Mouse (Mus musculus) midbrain, postnatal 0 days (tissue): ENCODE results near the gene Tmem86b. TPM values are rescaled to one million over a fixed set of nuclear protein-coding genes. Genes with fewer than 3 reads are reported as not detected.
A peak's percentile ranks its signal among the peaks of the same experiment; 100 is the strongest.

Source experiments
- ATAC-seq: fragments of 200-750 bp; cut with Nextera tagmentation; 2 replicates; pipeline ENCODE4 v1.8.0; 2017; ENCODE audit warnings: moderate number of reproducible peaks, mild to moderate bottlenecking, moderate TSS enrichment, moderate library complexity; ENCODE audit not compliant: low FRiP score
- DNase-seq: peaks from one replicate; pipeline ENCODE4 v3.0.0-alpha.2; 2015; ENCODE audit warnings: low spot score
- H3K27ac ChIP-seq: fragments of 300-500 bp; sonication (generic); 2 replicates; pipeline ENCODE4 v1.5.1; 2014; ENCODE audit warnings: low read depth, mild to moderate bottlenecking, low read length, mixed read lengths
- H3K27me3 ChIP-seq: fragments of 300-500 bp; sonication (generic); 2 replicates; pipeline ENCODE4 v1.6.1; 2014; ENCODE audit warnings: low read length, control low read depth, mixed read lengths; ENCODE audit not compliant: insufficient read depth
- H3K36me3 ChIP-seq: fragments of 300-500 bp; sonication (generic); 2 replicates; pipeline ENCODE4 v1.6.1; 2014; ENCODE audit warnings: low read length, control low read depth, mixed read lengths; ENCODE audit not compliant: insufficient read depth
- H3K4me1 ChIP-seq: fragments of 300-500 bp; sonication (generic); 2 replicates; pipeline ENCODE4 v1.6.1; 2014; ENCODE audit warnings: mild to moderate bottlenecking, control low read depth, antibody characterized with exemption, low read length, mixed read lengths; ENCODE audit not compliant: insufficient read depth
- H3K4me2 ChIP-seq: fragments of 300-500 bp; sonication (generic); 2 replicates; pipeline ENCODE4 v1.6.1; 2014; ENCODE audit warnings: low read depth, mild to moderate bottlenecking, low read length, mixed read lengths; ENCODE audit not compliant: poor library complexity, severe bottlenecking
- H3K4me3 ChIP-seq: fragments of 300-500 bp; sonication (generic); 2 replicates; pipeline ENCODE4 v1.5.1; 2014; ENCODE audit warnings: low read depth, mild to moderate bottlenecking, low read length, moderate library complexity
- H3K9ac ChIP-seq: fragments of 300-500 bp; sonication (generic); replicated peaks from 2 replicates; pipeline ENCODE4 v1.6.1; 2014; ENCODE audit warnings: mild to moderate bottlenecking, low read length, moderate library complexity, mixed read lengths; ENCODE audit not compliant: poor library complexity, severe bottlenecking
- H3K9me3 ChIP-seq: fragments of 300-500 bp; sonication (generic); 2 replicates; pipeline ENCODE4 v1.6.1; 2016; ENCODE audit warnings: low read length, control low read depth
- CTCF ChIP-seq: IDR thresholded peaks from 2 replicates; pipeline ENCODE4 v1.5.1; 2016; ENCODE audit warnings: antibody characterized with exemption, mild to moderate bottlenecking
- WGBS: fragments of 180-500 bp; shearing (Covaris S2); extraction: QIAGEN DNeasy Blood & Tissue Kit; methylation state at CpG from one replicate; pipeline ENCODE4 v1.1.7; 2014; 5-methylcytosine and 5-hydroxymethylcytosine counted together
- polyA plus RNA-seq: library from polyadenylated mRNA; unstranded; fragments of >200 nt; fragmentation: Nextera tagmentation; extraction: Ambion mirVana; gene quantifications from 2 replicates; pipeline ENCODE4 v1.2.1, GENCODE M21; 2015
- total RNA-seq: library from RNA; depleted of rRNA; stranded (reverse); fragments of >200 nt; gene quantifications from 2 replicates; pipeline ENCODE4 v1.2.3, GENCODE M21; 2014

Tmem86b gene
- total and polyA plus RNA-seq, 2 experiments from 2014 or later = 1.00 to 17.4 TPM

GRCm38 (mm10) chr7:4668506-4668905 lies 37.3 kb upstream of the Tmem86b start:
- ATAC-seq = no peak
- peaks cover 44% of the 10 kb centered on the region for H3K36me3 ChIP-seq
- 93% methylated on average over 8 of the region's 8 CpGs for WGBS

GRCm38 (mm10) chr7:4666871-4667270 lies 35.6 kb upstream of the Tmem86b start:
- Histone ChIP-seq H3K36me3 (peaks cover 48% of the 10 kb centered on the region), H3K27ac (no peak overlapping the region), H3K9ac (no peak overlapping the region), H3K4me2 (no peak overlapping the region), H3K4me1 (no peaks in the 10 kb centered on the region), H3K4me3 (no peak overlapping the region), H3K27me3 (no peaks in the 10 kb centered on the region), H3K9me3 (no peaks in the 10 kb centered on the region)
- 97% methylated on average over 5 of the region's 5 CpGs for WGBS
- TF ChIP-seq CTCF = no peak
- DNase-seq (no peak), ATAC-seq (no peak)

More at GRCm38 (mm10) chr7:4668506-4668905, 37.3 kb upstream of the Tmem86b start:
- Histone ChIP-seq H3K27ac (no peak overlapping the region), H3K4me1 (no peaks in the 10 kb centered on the region), H3K9me3 (no peaks in the 10 kb centered on the region), H3K4me2 (no peak overlapping the region), H3K9ac (no peak overlapping the region), H3K27me3 (no peaks in the 10 kb centered on the region), H3K4me3 (no peak overlapping the region)
- no peak for DNase-seq
- TF ChIP-seq CTCF = no peak

GRCm38 (mm10) chr7:4663742-4664141 lies 32.5 kb upstream of the Tmem86b start:
- Histone ChIP-seq H3K27me3 (no peaks in the 10 kb centered on the region), H3K4me1 (peaks cover 4% of the 10 kb centered on the region; the same call in 1 of the 2 replicates), H3K27ac (no peak overlapping the region), H3K9ac (no peak overlapping the region), H3K4me2 (no peak overlapping the region), H3K36me3 (peaks cover 27% of the 10 kb centered on the region), H3K4me3 (no peak overlapping the region), H3K9me3 (no peaks in the 10 kb centered on the region)
- no peak for TF ChIP-seq CTCF
- DNase-seq = no peak
- 85% methylated on average over 2 of the region's 2 CpGs for WGBS
- ATAC-seq = no peak

GRCm38 (mm10) chr7:4663179-4663578 lies 32.0 kb upstream of the Tmem86b start:
- no peak overlapping the region for H3K4me3 ChIP-seq
- no peak for DNase-seq
- peaks cover 4% of the 10 kb centered on the region; the same call in 1 of the 2 replicates for H3K4me1 ChIP-seq
- 79% methylated on average over 8 of the region's 8 CpGs for WGBS
- H3K9me3 ChIP-seq = no peaks in the 10 kb centered on the region
- no peak for ATAC-seq
- peaks cover 26% of the 10 kb centered on the region for H3K36me3 ChIP-seq
- H3K27me3 ChIP-seq = no peaks in the 10 kb centered on the region
- TF ChIP-seq CTCF = no peak
- H3K27ac ChIP-seq = no peak overlapping the region
- H3K9ac ChIP-seq = no peak overlapping the region
- no peak overlapping the region for H3K4me2 ChIP-seq

- no peaks in the 10 kb centered on the region for H3K9me3 ChIP-seq
- peak; percentile 62 for DNase-seq
- peak overlapping the region; percentile 86 for H3K4me3 ChIP-seq
- H3K36me3 ChIP-seq = peaks cover 19% of the 10 kb centered on the region
- H3K9ac ChIP-seq = peak overlapping the region; percentile 88
- no peak for ATAC-seq
- H3K27me3 ChIP-seq = no peaks in the 10 kb centered on the region
- 36% methylated on average over 3 of the region's 3 CpGs for WGBS
- no peak for TF ChIP-seq CTCF
- H3K27ac ChIP-seq = peak overlapping the region; percentile 95
- peak overlapping the region; percentile 69 for H3K4me2 ChIP-seq
- H3K4me1 ChIP-seq = peaks cover 19% of the 10 kb centered on the region
Measured at GRCm38 (mm10) chr7:4659911-4660443, 28.8 kb upstream of the Tmem86b start.

- no peaks in the 10 kb centered on the region for H3K9me3 ChIP-seq
- peak within 1 kb of the TSS; percentile 88 for H3K9ac ChIP-seq
- WGBS = under 1% methylated on average over 54 of the region's 54 CpGs
- peak; percentile 96 for ATAC-seq
- peaks cover 10% of the 10 kb centered on the region; the same call in 1 of the 2 replicates for H3K36me3 ChIP-seq
- peak within 1 kb of the TSS; percentile 86 for H3K4me3 ChIP-seq
- H3K4me1 ChIP-seq = peaks cover 19% of the 10 kb centered on the region
- no peaks in the 10 kb centered on the region for H3K27me3 ChIP-seq
- peak; percentile 98 for DNase-seq
- H3K27ac ChIP-seq = peak within 1 kb of the TSS; percentile 95
- H3K4me2 ChIP-seq = peak within 1 kb of the TSS; percentile 69
- TF ChIP-seq CTCF = peak; percentile 72
Measured at GRCm38 (mm10) chr7:4658912-4659551, 27.8 kb upstream of the Tmem86b start, which contains the start of gene Ppp6r1. TSS of gene Ppp6r1 (minus strand) at chr7:4659019.
